Mouse (Mus musculus): ENCODE measurements at regions not wholly inside any gene's neighbourhood (a gene's known extent, or its start where the extent isn't known, plus 50 kb on each side); places are given as distances from the start of the nearest gene placed in this dataset.

GRCm38 (mm10) chr1:190403335-190403734 lies 232.8 kb upstream of the Prox1 start:
- TF ChIP-seq CTCF (conservative IDR thresholded peaks at IDR 0.05; ENCODE audit: low read length), result no peak
- TF ChIP-seq POU5F1 (IDR thresholded peaks at IDR 0.05; ENCODE audit: borderline replicate concordance, low read length), result no peak
- TF ChIP-seq NANOG (IDR thresholded peaks at IDR 0.05; ENCODE audit: borderline replicate concordance, low read length), result no peak

All from E14TG2a.4 (cell line).